Mouse (Mus musculus) brain, embryonic 14.5 days (tissue): ENCODE measurements at regions not wholly inside any gene's neighbourhood (a gene's known extent, or its start where the extent isn't known, plus 50 kb on each side); places are given as distances from the start of the nearest gene placed in this dataset.

Experiments
- CTCF ChIP-seq: fragments of 200-500 bp; IDR thresholded peaks from 2 replicates; pipeline ENCODE4 v1.5.1; 2012; ENCODE audit warnings: inconsistent platforms, mild to moderate bottlenecking, moderate library complexity, borderline replicate concordance; ENCODE audit not compliant: insufficient read depth, insufficient read length; ENCODE audit errors: extremely low read depth
- POLR2A ChIP-seq: fragments of 200-500 bp; IDR thresholded peaks from 2 replicates; pipeline ENCODE4 v1.6.1; 2012; ENCODE audit warnings: mild to moderate bottlenecking, inconsistent platforms, borderline replicate concordance; ENCODE audit not compliant: poor library complexity, insufficient read depth, insufficient read length, severe bottlenecking; ENCODE audit errors: extremely low read depth

GRCm38 (mm10) chr14:99369366-99369765 lies 70.9 kb downstream of the Klf5 start:
- TF ChIP-seq POLR2A (no peak), CTCF (no peak)
